Mouse (Mus musculus) hindbrain, postnatal 0 days (tissue): ENCODE data around the gene Ikzf5. TPM values are rescaled to one million over a fixed set of nuclear protein-coding genes. Genes with fewer than 3 reads are reported as not detected.

ENCODE experiments used
- ATAC-seq: fragments of 200-750 bp; cut with Nextera tagmentation; 2 replicates; pipeline ENCODE4 v1.8.0; 2017; ENCODE audit warnings: mild to moderate bottlenecking, moderate TSS enrichment, moderate library complexity
- DNase-seq: peaks from one replicate; pipeline ENCODE4 v3.0.0-alpha.2; 2015; ENCODE audit warnings: low spot score
- H3K27ac ChIP-seq: fragments of 300-500 bp; sonication (generic); 2 replicates; pipeline ENCODE4 v1.5.1; 2014; ENCODE audit warnings: mild to moderate bottlenecking
- H3K27me3 ChIP-seq: fragments of 300-500 bp; sonication (generic); 2 replicates; pipeline ENCODE4 v1.6.1; 2014; ENCODE audit warnings: low read length, mixed read lengths; ENCODE audit not compliant: insufficient read depth
- H3K36me3 ChIP-seq: fragments of 300-500 bp; sonication (generic); 2 replicates; pipeline ENCODE4 v1.6.1; 2014; ENCODE audit warnings: low read length, mixed read lengths; ENCODE audit not compliant: insufficient read depth
- H3K4me1 ChIP-seq: fragments of 300-500 bp; sonication (generic); 2 replicates; pipeline ENCODE4 v1.6.1; 2014; ENCODE audit warnings: antibody characterized with exemption, low read length, mixed read lengths; ENCODE audit not compliant: insufficient read depth
- H3K4me2 ChIP-seq: fragments of 300-500 bp; sonication (generic); 2 replicates; pipeline ENCODE4 v1.6.1; 2014; ENCODE audit warnings: low read depth, mild to moderate bottlenecking, low read length, moderate library complexity, mixed read lengths
- H3K4me3 ChIP-seq: fragments of 300-500 bp; sonication (generic); 2 replicates; pipeline ENCODE4 v1.5.1; 2014; ENCODE audit warnings: low read length
- H3K9ac ChIP-seq: fragments of 300-500 bp; sonication (generic); replicated peaks from 2 replicates; pipeline ENCODE4 v1.6.1; 2014; ENCODE audit warnings: mild to moderate bottlenecking, low read length, moderate library complexity, mixed read lengths
- H3K9me3 ChIP-seq: fragments of 300-500 bp; sonication (generic); 2 replicates; pipeline ENCODE4 v1.6.1; 2016; ENCODE audit warnings: low read length, mixed read lengths
- CTCF ChIP-seq: IDR thresholded peaks from 2 replicates; pipeline ENCODE4 v1.5.1; 2016; ENCODE audit warnings: antibody characterized with exemption, control low read depth, low read depth
- WGBS: fragments of 180-500 bp; shearing (Covaris S2); extraction: QIAGEN DNeasy Blood & Tissue Kit; methylation state at CpG from one replicate; pipeline ENCODE4 v1.1.7; 2014; 5-methylcytosine and 5-hydroxymethylcytosine counted together
- polyA plus RNA-seq: library from polyadenylated mRNA; unstranded; fragments of >200 nt; fragmentation: Nextera tagmentation; extraction: Ambion mirVana; gene quantifications from 2 replicates; pipeline ENCODE4 v1.2.1, GENCODE M21; 2015
- total RNA-seq: library from RNA; depleted of rRNA; stranded (reverse); fragments of >200 nt; gene quantifications from 2 replicates; pipeline ENCODE4 v1.2.3, GENCODE M21; 2014; rRNA removed

Ikzf5 gene
- total RNA-seq (14.3 and 16.1 TPM in 2 replicates), polyA plus RNA-seq (10.2 and 11.3 TPM in 2 replicates)

- Histone ChIP-seq H3K27ac (peak within 1 kb of the TSS; percentile 86), H3K4me2 (peak within 1 kb of the TSS; percentile 88), H3K9ac (peak within 1 kb of the TSS; percentile 95), H3K9me3 (no peaks in the 10 kb centered on the region), H3K4me3 (peak within 1 kb of the TSS; percentile 97), H3K27me3 (no peaks in the 10 kb centered on the region), H3K4me1 (peaks cover 22% of the 10 kb centered on the region), H3K36me3 (no peaks in the 10 kb centered on the region)
- TF ChIP-seq CTCF: no peak
- DNase-seq: peak; percentile 98
- ATAC-seq: peak; percentile 99
- under 1% methylated on average over 42 of the region's 42 CpGs for WGBS
These were observed at the start of gene Ikzf5, which contains the start of gene Acadsb for GRCm38 (mm10) chr7:131410416-131411058. Ikzf5 (minus strand) TSS chr7:131410521. Acadsb (plus strand) TSS chr7:131410601.

- TF ChIP-seq CTCF: no peak
- H3K4me1 ChIP-seq: no peaks in the 10 kb centered on the region
- no peak for DNase-seq
- no peak overlapping the region for H3K4me3 ChIP-seq
- H3K9ac ChIP-seq: no peak overlapping the region
- no peaks in the 10 kb centered on the region for H3K27me3 ChIP-seq
- no peak overlapping the region for H3K27ac ChIP-seq
- no peaks in the 10 kb centered on the region for H3K36me3 ChIP-seq
- H3K9me3 ChIP-seq: no peaks in the 10 kb centered on the region
- WGBS: 94% methylated on average over 5 of the region's 5 CpGs
- H3K4me2 ChIP-seq: no peak overlapping the region
- ATAC-seq: no peak
These were observed 46.4 kb upstream of the Ikzf5 start for GRCm38 (mm10) chr7:131456714-131457113.

- ATAC-seq: no peak
These were observed 26.7 kb upstream of the Ikzf5 start for GRCm38 (mm10) chr7:131437051-131437450.

GRCm38 (mm10) chr7:131434276-131434675, 24.0 kb upstream of the Ikzf5 start:
- Histone ChIP-seq H3K4me3 (no peak overlapping the region), H3K27ac (no peak overlapping the region), H3K27me3 (no peaks in the 10 kb centered on the region), H3K4me1 (no peaks in the 10 kb centered on the region), H3K4me2 (no peak overlapping the region), H3K36me3 (peaks cover 17% of the 10 kb centered on the region), H3K9ac (no peak overlapping the region), H3K9me3 (no peaks in the 10 kb centered on the region)
- 73% methylated on average over 1 of the region's 1 CpGs for WGBS
- peak; percentile 47 for TF ChIP-seq CTCF
- no peak for ATAC-seq
- DNase-seq: peak; percentile 26

More at GRCm38 (mm10) chr7:131437051-131437450, 26.7 kb upstream of the Ikzf5 start:
- H3K4me3 ChIP-seq: no peak overlapping the region
- H3K36me3 ChIP-seq: peaks cover 15% of the 10 kb centered on the region; the same call in 1 of the 2 replicates
- WGBS: 79% methylated on average over 3 of the region's 3 CpGs
- no peak overlapping the region for H3K27ac ChIP-seq
- TF ChIP-seq CTCF: no peak
- H3K4me1 ChIP-seq: no peaks in the 10 kb centered on the region
- no peak for DNase-seq
- H3K27me3 ChIP-seq: no peaks in the 10 kb centered on the region
- no peak overlapping the region for H3K9ac ChIP-seq
- no peak overlapping the region for H3K4me2 ChIP-seq
- no peaks in the 10 kb centered on the region for H3K9me3 ChIP-seq

- Histone ChIP-seq H3K4me3 (no peak overlapping the region), H3K36me3 (peaks cover 19% of the 10 kb centered on the region), H3K4me2 (no peak overlapping the region), H3K4me1 (no peaks in the 10 kb centered on the region), H3K9me3 (no peaks in the 10 kb centered on the region), H3K9ac (no peak overlapping the region), H3K27ac (no peak overlapping the region), H3K27me3 (no peaks in the 10 kb centered on the region)
- WGBS: 15% methylated on average over 1 of the region's 1 CpGs
- no peak for ATAC-seq
- peak; percentile 78 for TF ChIP-seq CTCF
- DNase-seq: peak; percentile 78
These were observed 21.9 kb upstream of the Ikzf5 start for GRCm38 (mm10) chr7:131432244-131432643.

- H3K9ac ChIP-seq: no peak overlapping the region
- H3K27me3 ChIP-seq: no peaks in the 10 kb centered on the region
- WGBS: 89% methylated on average over 5 of the region's 5 CpGs
- no peak overlapping the region for H3K4me3 ChIP-seq
- TF ChIP-seq CTCF: no peak
- H3K27ac ChIP-seq: no peak overlapping the region
- no peaks in the 10 kb centered on the region for H3K9me3 ChIP-seq
- H3K4me2 ChIP-seq: no peak overlapping the region
- no peak for ATAC-seq
- DNase-seq: no peak
- H3K4me1 ChIP-seq: no peaks in the 10 kb centered on the region
- H3K36me3 ChIP-seq: peaks cover 19% of the 10 kb centered on the region
These were observed 17.0 kb upstream of the Ikzf5 start for GRCm38 (mm10) chr7:131427331-131427730.

- whole genome bisulfite sequencing: 86% methylated on average over 2 of the region's 2 CpGs
- no peak for TF ChIP-seq CTCF
- no peak overlapping the region for H3K4me3 ChIP-seq
These were observed 14.6 kb upstream of the Ikzf5 start for GRCm38 (mm10) chr7:131424912-131425311.

More at GRCm38 (mm10) chr7:131424912-131425311, 14.6 kb upstream of the Ikzf5 start:
- Histone ChIP-seq H3K27me3 (no peaks in the 10 kb centered on the region), H3K4me2 (no peak overlapping the region), H3K4me1 (no peaks in the 10 kb centered on the region), H3K36me3 (peaks cover 8% of the 10 kb centered on the region; the same call in 1 of the 2 replicates), H3K27ac (no peak overlapping the region), H3K9ac (no peak overlapping the region), H3K9me3 (no peaks in the 10 kb centered on the region)
- DNase-seq: no peak
- no peak for ATAC-seq
